ENCODE assay signal across 22 mouse cellular contexts in the genomic region with DNA sequence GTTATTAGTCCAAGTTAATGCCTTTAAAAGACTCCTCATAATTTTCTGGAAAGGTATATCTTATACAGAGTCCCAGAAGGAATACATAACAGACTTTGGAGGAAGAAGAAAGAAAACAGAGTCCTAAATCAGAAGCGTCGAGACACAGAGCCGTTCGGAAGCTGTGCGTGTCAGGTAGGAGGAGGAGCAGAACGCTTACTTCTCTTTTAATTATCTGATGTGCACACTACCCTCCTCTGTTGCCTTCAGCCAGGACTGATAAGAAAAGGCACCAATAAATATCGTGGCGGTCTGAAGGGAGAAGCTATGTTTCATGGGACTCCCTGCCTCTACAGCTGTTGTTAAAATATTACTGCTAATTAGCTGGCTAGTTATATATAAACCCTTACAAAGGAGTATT.
DNase-seq lines count a peak whose midpoint lies in the region; ATAC-seq and TF ChIP-seq lines count a peak whose summit lies in the region.
"Had no signal": no experiment of that assay in that cellular context is flagged by ENCODE, and none has a peak within 500 bp of the region (broad histone marks: within the 10 kb centered on the region; RNA-seq: fewer than 3 reads in every experiment).

No protein-coding gene starts in this region.

- peak overlapping the region; percentile 27; the same call in 1 of the 2 replicates for H3K4me2 ChIP-seq in kidney, embryonic 16.5 days (replicated peaks; ENCODE audit: low read depth, low read length)
- H3K4me2 ChIP-seq in liver, embryonic 14.5 days (ENCODE audit: low read depth) = peak overlapping the region; percentile 22; the same call in 1 of the 2 replicates
- peak overlapping the region; percentile 41 for H3K4me2 ChIP-seq in neural tube, embryonic 15.5 days
- no peak overlapping the region for H3K4me2 ChIP-seq in forebrain, embryonic 12.5 days
- H3K4me2 ChIP-seq: embryonic facial prominence, embryonic 12.5 days; heart, embryonic 15.5 days had no signal

- H3K4me1 ChIP-seq in kidney, embryonic 16.5 days (ENCODE audit: insufficient read depth, low read length) = no peaks in the 10 kb centered on the region
- no peaks in the 10 kb centered on the region for H3K4me1 ChIP-seq in kidney, adult 2 months (ENCODE audit: control insufficient read depth, insufficient read depth, low read length)
- H3K4me1 ChIP-seq in liver, embryonic 14.5 days (replicated peaks; ENCODE audit: control insufficient read depth in 2 of 2, insufficient read depth in 2 of 2, low read length in 1 of 2) = peaks cover 2 to 4% of the 10 kb centered on the region in 2 experiments; a peak in 2 of 4 replicates
- no peaks in the 10 kb centered on the region for H3K4me1 ChIP-seq in neural tube, embryonic 15.5 days
- H3K4me1 ChIP-seq in forebrain, embryonic 12.5 days = no peaks in the 10 kb centered on the region
- H3K4me1 ChIP-seq: embryonic facial prominence, embryonic 12.5 days; hindbrain, embryonic 10.5 days had no signal

- no peak for ATAC-seq in kidney, embryonic 16.5 days (ENCODE audit: low FRiP score, low TSS enrichment)
- ATAC-seq in liver, embryonic 14.5 days (ENCODE audit: insufficient read depth) = peak; percentile 74; the same call in 1 of the 2 replicates
- peak; percentile 79 for ATAC-seq in neural tube, embryonic 15.5 days (ENCODE audit: low FRiP score)
- ATAC-seq in forebrain, embryonic 12.5 days (ENCODE audit: low FRiP score) = no peak
- ATAC-seq: activated CD4-positive, CD25-positive, alpha-beta regulatory T cell, adult 4 months; inflammation-experienced regulatory T-cells, adult 6 months; lung, postnatal 0 days; Patski had no signal

- H3K27me3 ChIP-seq in kidney, embryonic 16.5 days (ENCODE audit: insufficient read depth, low read length) = no peaks in the 10 kb centered on the region
- H3K27me3 ChIP-seq in kidney, adult 2 months (replicated peaks; ENCODE audit: control insufficient read depth, insufficient read depth, low read length) = no peaks in the 10 kb centered on the region
- no peaks in the 10 kb centered on the region for H3K27me3 ChIP-seq in liver, embryonic 14.5 days (ENCODE audit: control insufficient read depth, insufficient read depth, low read length)
- no peaks in the 10 kb centered on the region for H3K27me3 ChIP-seq in neural tube, embryonic 15.5 days (replicated peaks)
- no peaks in the 10 kb centered on the region for H3K27me3 ChIP-seq in forebrain, embryonic 12.5 days
- H3K27me3 ChIP-seq: embryonic facial prominence, embryonic 12.5 days; heart, embryonic 15.5 days; Patski had no signal

- H3K9ac ChIP-seq in kidney, embryonic 16.5 days (replicated peaks; ENCODE audit: low read length) = no peak overlapping the region
- no peak overlapping the region for H3K9ac ChIP-seq in liver, embryonic 14.5 days (replicated peaks)
- H3K9ac ChIP-seq in neural tube, embryonic 15.5 days (replicated peaks) = no peak overlapping the region
- H3K9ac ChIP-seq in forebrain, embryonic 12.5 days = no peak overlapping the region
- H3K9ac ChIP-seq: embryonic facial prominence, embryonic 12.5 days; heart, embryonic 15.5 days had no signal

- H3K27ac ChIP-seq in kidney, embryonic 16.5 days (ENCODE audit: low read length) = no peak overlapping the region
- H3K27ac ChIP-seq in kidney, adult 2 months (ENCODE audit: insufficient read depth, low read depth, low read length) = no peak overlapping the region
- H3K27ac ChIP-seq in liver, embryonic 14.5 days = no peak overlapping the region
- H3K27ac ChIP-seq in neural tube, embryonic 15.5 days (replicated peaks) = no peak overlapping the region
- H3K27ac ChIP-seq in forebrain, embryonic 12.5 days = no peak overlapping the region
- H3K27ac ChIP-seq: embryonic facial prominence, embryonic 12.5 days; heart, adult 2 months; heart, embryonic 15.5 days; hindbrain, embryonic 10.5 days had no signal

- no peaks in the 10 kb centered on the region for H3K36me3 ChIP-seq in kidney, embryonic 16.5 days (ENCODE audit: insufficient read depth, low read length)
- H3K36me3 ChIP-seq in kidney, adult 2 months (ENCODE audit: control insufficient read depth, insufficient read depth, low read length) = no peaks in the 10 kb centered on the region
- no peaks in the 10 kb centered on the region for H3K36me3 ChIP-seq in liver, embryonic 14.5 days (replicated peaks; ENCODE audit: control insufficient read depth, insufficient read depth, low read depth)
- no peaks in the 10 kb centered on the region for H3K36me3 ChIP-seq in neural tube, embryonic 15.5 days
- no peaks in the 10 kb centered on the region for H3K36me3 ChIP-seq in forebrain, embryonic 12.5 days (replicated peaks)
- H3K36me3 ChIP-seq: embryonic facial prominence, embryonic 12.5 days; heart, embryonic 15.5 days; hindbrain, embryonic 10.5 days had no signal

- no peak for TF ChIP-seq POLR2A in kidney, adult 2 months (IDR thresholded peaks at IDR 0.05; ENCODE audit: low read depth, low read length)

- H3K4me3 ChIP-seq in kidney, embryonic 16.5 days (ENCODE audit: low read length) = no peak overlapping the region
- H3K4me3 ChIP-seq in kidney, adult 2 months (ENCODE audit: insufficient read depth, low read depth, low read length) = no peak overlapping the region
- no peak overlapping the region for H3K4me3 ChIP-seq in liver, embryonic 14.5 days (ENCODE audit: insufficient read depth in 1 of 2, low read depth in 2 of 2, low read length in 2 of 2)
- H3K4me3 ChIP-seq in neural tube, embryonic 15.5 days (replicated peaks) = no peak overlapping the region
- H3K4me3 ChIP-seq in forebrain, embryonic 12.5 days (replicated peaks) = no peak overlapping the region
- H3K4me3 ChIP-seq: embryonic facial prominence, embryonic 12.5 days; heart, adult 2 months; heart, embryonic 15.5 days; hindbrain, embryonic 10.5 days had no signal

- no peak for TF ChIP-seq CTCF in kidney, adult 2 months (conservative IDR thresholded peaks at IDR 0.05; ENCODE audit: insufficient read depth, insufficient read length, low read depth, low read length)
- TF ChIP-seq CTCF in liver, embryonic 14.5 days (IDR thresholded peaks at IDR 0.05; ENCODE audit: low read depth) = no peak

- WGBS in kidney, embryonic 16.5 days = 36% methylated on average over 8 of the region's 8 CpGs
- WGBS in kidney, adult 2 months = 35% methylated on average over 8 of the region's 8 CpGs
- 42% methylated on average over 8 of the region's 8 CpGs for WGBS in liver, embryonic 14.5 days (ENCODE audit: insufficient replicate concordance)
- 31% methylated on average over 8 of the region's 8 CpGs for WGBS in neural tube, embryonic 15.5 days
- 84% methylated on average over 8 of the region's 8 CpGs for WGBS in forebrain, embryonic 12.5 days

- no peaks in the 10 kb centered on the region for H3K9me3 ChIP-seq in kidney, embryonic 16.5 days (ENCODE audit: low read length)
- H3K9me3 ChIP-seq in liver, embryonic 14.5 days (ENCODE audit: control insufficient read depth, low read length) = no peaks in the 10 kb centered on the region
- H3K9me3 ChIP-seq in neural tube, embryonic 15.5 days (replicated peaks) = no peaks in the 10 kb centered on the region
- H3K9me3 ChIP-seq in forebrain, embryonic 12.5 days = no peaks in the 10 kb centered on the region
- H3K9me3 ChIP-seq: embryonic facial prominence, embryonic 12.5 days; heart, embryonic 15.5 days; hindbrain, embryonic 10.5 days had no signal

- DNase-seq in kidney, adult 2 months = no peak
- peak; percentile 42 for DNase-seq in c-Kit-positive CD71-positive TER-119-positive erythroid progenitor cells, embryonic 14.5 days (ENCODE audit: low spot score)
- peak; percentile 5 to 14 (median 11) for DNase-seq in liver, embryonic 14.5 days (ENCODE audit: low read depth in 3 of 3, low spot score in 3 of 3)
- no peak for DNase-seq in urinary bladder, postnatal 4 days (ENCODE audit: low spot score in 2 of 2)
- DNase-seq in layer of hippocampus, adult 11-12 months (ENCODE audit: low spot score) = no peak
- DNase-seq: adrenal gland, postnatal 36 days; cerebellum, adult 11 months; gastrocnemius, postnatal 10 days; heart, adult 2 months; kidney, adult 9 months; layer of hippocampus, adult 9-11 months; thymus, adult 18-20 months had no signal

- peak; percentile 75 for TF ChIP-seq EP300 in liver, embryonic 14.5 days (IDR thresholded peaks at IDR 0.05; ENCODE audit: low read depth)

Comparison
In these comparisons a context has a peak if more than half of its experiments do, and no peak if none do; other contexts are left out.
1. ATAC-seq: peak in liver, embryonic 14.5 days (single experiment) and neural tube, embryonic 15.5 days (single experiment); none in kidney, embryonic 16.5 days (single experiment) and forebrain, embryonic 12.5 days (single experiment).
2. DNase-seq: peak in c-Kit-positive CD71-positive TER-119-positive erythroid progenitor cells, embryonic 14.5 days (single experiment) and liver, embryonic 14.5 days (3 of 3); none in kidney, adult 2 months (single experiment), urinary bladder, postnatal 4 days (0 of 2) and layer of hippocampus, adult 11-12 months (single experiment).